Mouse (Mus musculus): ENCODE results near the gene Fam92b. TPM values are rescaled to one million over a fixed set of nuclear protein-coding genes. Genes with fewer than 3 reads are reported as not detected.

Fam92b gene
- polyA plus RNA-seq, 1 experiment, result not detected

- no peak for DNase-seq (ENCODE audit: low read depth in 1 of 2, low spot score in 2 of 2)
- WGBS, result 92% methylated on average over 17 of the region's 17 CpGs
- Histone ChIP-seq H3K27ac (ENCODE audit: insufficient read depth, low read length) (no peak overlapping the region), H3K27me3 (ENCODE audit: control insufficient read depth, insufficient read depth, low read length) (no peaks in the 10 kb centered on the region), H3K4me3 (ENCODE audit: extremely low read depth, insufficient read depth, insufficient read length) (no peak overlapping the region), H3K4me1 (ENCODE audit: control insufficient read depth, insufficient read depth, insufficient read length) (no peaks in the 10 kb centered on the region; the same call in 1 of the 2 replicates), H3K36me3 (ENCODE audit: control insufficient read depth, insufficient read depth, low read length) (no peaks in the 10 kb centered on the region)
- TF ChIP-seq CTCF (IDR thresholded peaks at IDR 0.05; ENCODE audit: extremely low read depth, insufficient read depth, insufficient read length, insufficient replicate concordance), result no peak
- TF ChIP-seq POLR2A (IDR thresholded peaks at IDR 0.05; ENCODE audit: low read depth, low read length), result no peak
These were observed 13.0 kb upstream of the Fam92b start for GRCm38 (mm10) chr8:120190107-120190809.

- DNase-seq (ENCODE audit: low read depth in 1 of 2, low spot score in 2 of 2), result no peak
- no peak overlapping the region for H3K27ac ChIP-seq (ENCODE audit: insufficient read depth, low read length)
- no peaks in the 10 kb centered on the region for H3K36me3 ChIP-seq (ENCODE audit: control insufficient read depth, insufficient read depth, low read length)
- TF ChIP-seq POLR2A (IDR thresholded peaks at IDR 0.05; ENCODE audit: low read depth, low read length), result no peak
- TF ChIP-seq CTCF (IDR thresholded peaks at IDR 0.05; ENCODE audit: extremely low read depth, insufficient read depth, insufficient read length, insufficient replicate concordance), result no peak
- no peak overlapping the region for H3K4me3 ChIP-seq (ENCODE audit: extremely low read depth, insufficient read depth, insufficient read length)
- no peaks in the 10 kb centered on the region for H3K27me3 ChIP-seq (ENCODE audit: control insufficient read depth, insufficient read depth, low read length)
- H3K4me1 ChIP-seq (ENCODE audit: control insufficient read depth, insufficient read depth, insufficient read length), result no peaks in the 10 kb centered on the region; the same call in 1 of the 2 replicates
- WGBS, result 74% methylated on average over 6 of the region's 6 CpGs
These were observed 12.2 kb upstream of the Fam92b start for GRCm38 (mm10) chr8:120189440-120189839.

- no peaks in the 10 kb centered on the region for H3K27me3 ChIP-seq (ENCODE audit: control insufficient read depth, insufficient read depth, low read length)
- DNase-seq (ENCODE audit: low read depth in 1 of 2, low spot score in 2 of 2), result no peak
These were observed 11.2 kb upstream of the Fam92b start for GRCm38 (mm10) chr8:120188510-120188909.

GRCm38 (mm10) chr8:120186454-120186853 lies 9.2 kb upstream of the Fam92b start:
- TF ChIP-seq POLR2A (IDR thresholded peaks at IDR 0.05; ENCODE audit: low read depth, low read length) (no peak), CTCF (IDR thresholded peaks at IDR 0.05; ENCODE audit: extremely low read depth, insufficient read depth, insufficient read length, insufficient replicate concordance) (no peak)
- H3K27ac ChIP-seq (ENCODE audit: insufficient read depth, low read length), result no peak overlapping the region
- 79% methylated on average over 8 of the region's 8 CpGs for WGBS
- H3K27me3 ChIP-seq (ENCODE audit: control insufficient read depth, insufficient read depth, low read length), result no peaks in the 10 kb centered on the region
- no peaks in the 10 kb centered on the region for H3K36me3 ChIP-seq (ENCODE audit: control insufficient read depth, insufficient read depth, low read length)
- DNase-seq (ENCODE audit: low read depth in 1 of 2, low spot score in 2 of 2), result no peak
- H3K4me1 ChIP-seq (ENCODE audit: control insufficient read depth, insufficient read depth, insufficient read length), result no peaks in the 10 kb centered on the region; the same call in 1 of the 2 replicates
- H3K4me3 ChIP-seq (ENCODE audit: extremely low read depth, insufficient read depth, insufficient read length), result no peak overlapping the region

More at GRCm38 (mm10) chr8:120188510-120188909, 11.2 kb upstream of the Fam92b start:
- TF ChIP-seq POLR2A (IDR thresholded peaks at IDR 0.05; ENCODE audit: low read depth, low read length) (no peak), CTCF (IDR thresholded peaks at IDR 0.05; ENCODE audit: extremely low read depth, insufficient read depth, insufficient read length, insufficient replicate concordance) (no peak)
- Histone ChIP-seq H3K36me3 (ENCODE audit: control insufficient read depth, insufficient read depth, low read length) (no peaks in the 10 kb centered on the region), H3K4me3 (ENCODE audit: extremely low read depth, insufficient read depth, insufficient read length) (no peak overlapping the region), H3K4me1 (ENCODE audit: control insufficient read depth, insufficient read depth, insufficient read length) (no peaks in the 10 kb centered on the region; the same call in 1 of the 2 replicates), H3K27ac (ENCODE audit: insufficient read depth, low read length) (no peak overlapping the region)
- 81% methylated on average over 6 of the region's 6 CpGs for WGBS

- 70% methylated on average over 17 of the region's 17 CpGs for WGBS
- Histone ChIP-seq H3K4me3 (ENCODE audit: extremely low read depth, insufficient read depth, insufficient read length) (no peak overlapping the region), H3K27ac (ENCODE audit: insufficient read depth, low read length) (no peak overlapping the region), H3K27me3 (ENCODE audit: control insufficient read depth, insufficient read depth, low read length) (no peaks in the 10 kb centered on the region), H3K4me1 (ENCODE audit: control insufficient read depth, insufficient read depth, insufficient read length) (no peaks in the 10 kb centered on the region), H3K36me3 (ENCODE audit: control insufficient read depth, insufficient read depth, low read length) (no peaks in the 10 kb centered on the region)
- DNase-seq (ENCODE audit: low read depth in 1 of 2, low spot score in 2 of 2), result no peak
- TF ChIP-seq CTCF (IDR thresholded peaks at IDR 0.05; ENCODE audit: extremely low read depth, insufficient read depth, insufficient read length, insufficient replicate concordance) (no peak), POLR2A (IDR thresholded peaks at IDR 0.05; ENCODE audit: low read depth, low read length) (no peak)
These were observed 7.9 kb upstream of the Fam92b start for GRCm38 (mm10) chr8:120184850-120185792.

GRCm38 (mm10) chr8:120184366-120184765 lies 7.1 kb upstream of the Fam92b start:
- H3K36me3 ChIP-seq (ENCODE audit: control insufficient read depth, insufficient read depth, low read length), result no peaks in the 10 kb centered on the region
- WGBS, result 67% methylated on average over 9 of the region's 9 CpGs
- H3K4me1 ChIP-seq (ENCODE audit: control insufficient read depth, insufficient read depth, insufficient read length), result no peaks in the 10 kb centered on the region
- H3K27ac ChIP-seq (ENCODE audit: insufficient read depth, low read length), result no peak overlapping the region
- TF ChIP-seq POLR2A (IDR thresholded peaks at IDR 0.05; ENCODE audit: low read depth, low read length), result no peak
- TF ChIP-seq CTCF (IDR thresholded peaks at IDR 0.05; ENCODE audit: extremely low read depth, insufficient read depth, insufficient read length, insufficient replicate concordance), result no peak
- no peak overlapping the region for H3K4me3 ChIP-seq (ENCODE audit: extremely low read depth, insufficient read depth, insufficient read length)
- H3K27me3 ChIP-seq (ENCODE audit: control insufficient read depth, insufficient read depth, low read length), result no peaks in the 10 kb centered on the region
- DNase-seq (ENCODE audit: low read depth in 1 of 2, low spot score in 2 of 2), result no peak

Measured in spleen, adult 2 months (tissue).